Mouse (Mus musculus) forebrain, postnatal 0 days (tissue): Measurements from ENCODE around the gene Rbm47. TPM values are rescaled to one million over a fixed set of nuclear protein-coding genes. Genes with fewer than 3 reads are reported as not detected.

Source experiments
- ATAC-seq: fragments of 200-750 bp; cut with Nextera tagmentation; 2 replicates; pipeline ENCODE4 v1.8.0; 2017; ENCODE audit warnings: mild to moderate bottlenecking, moderate library complexity
- DNase-seq: peaks from one replicate; pipeline ENCODE4 v3.0.0-alpha.2; 2015
- H3K27ac ChIP-seq: fragments of 300-500 bp; sonication (generic); 2 replicates; pipeline ENCODE4 v1.5.1; 2014; ENCODE audit warnings: low read depth, mild to moderate bottlenecking, antibody characterized with exemption, low read length, moderate library complexity, mixed read lengths
- H3K27me3 ChIP-seq: fragments of 300-500 bp; sonication (generic); 2 replicates; pipeline ENCODE4 v1.6.1; 2014; ENCODE audit warnings: mild to moderate bottlenecking, low read length, mixed read lengths; ENCODE audit not compliant: insufficient read depth
- H3K36me3 ChIP-seq: fragments of 300-500 bp; sonication (generic); 2 replicates; pipeline ENCODE4 v1.6.1; 2014; ENCODE audit warnings: mild to moderate bottlenecking, moderate library complexity; ENCODE audit not compliant: insufficient read depth
- H3K4me1 ChIP-seq: fragments of 300-500 bp; sonication (generic); 2 replicates; pipeline ENCODE4 v1.6.1; 2014; ENCODE audit warnings: antibody characterized with exemption; ENCODE audit not compliant: insufficient read depth
- H3K4me2 ChIP-seq: fragments of 300-500 bp; sonication (generic); 2 replicates; pipeline ENCODE4 v1.6.1; 2014; ENCODE audit warnings: low read depth, mild to moderate bottlenecking, moderate library complexity
- H3K4me3 ChIP-seq: fragments of 300-500 bp; sonication (generic); 2 replicates; pipeline ENCODE4 v1.5.1; 2014; ENCODE audit warnings: low read depth, low read length, mixed read lengths
- H3K9ac ChIP-seq: fragments of 300-500 bp; sonication (generic); 2 replicates; pipeline ENCODE4 v1.6.1; 2014; ENCODE audit warnings: mild to moderate bottlenecking
- H3K9me3 ChIP-seq: fragments of 300-500 bp; sonication (generic); 2 replicates; pipeline ENCODE4 v1.6.1; 2016; ENCODE audit warnings: low read length
- CTCF ChIP-seq: sonication (generic); IDR thresholded peaks from 2 replicates; pipeline ENCODE4 v1.5.1; 2016; ENCODE audit warnings: antibody characterized with exemption, control low read depth, low read depth
- WGBS: fragments of 180-500 bp; shearing (Covaris S2); extraction: QIAGEN DNeasy Blood & Tissue Kit; methylation state at CpG from one replicate; pipeline ENCODE4 v1.1.7; 2014; 5-methylcytosine and 5-hydroxymethylcytosine counted together
- polyA plus RNA-seq: library from polyadenylated mRNA; unstranded; fragments of >200 nt; fragmentation: Nextera tagmentation; extraction: Ambion mirVana; gene quantifications from 2 replicates; pipeline ENCODE4 v1.2.1, GENCODE M21; 2015
- total RNA-seq: library from RNA; depleted of rRNA; stranded (reverse); fragments of >200 nt; gene quantifications from 2 replicates; pipeline ENCODE4 v1.2.3, GENCODE M21; 2014; rRNA removed

Gene Rbm47
- total RNA-seq (1.2 and 2.7 TPM in 2 replicates), polyA plus RNA-seq (2.3 and 3.3 TPM in 2 replicates)

- no peaks in the 10 kb centered on the region for H3K36me3 ChIP-seq
- no peak within 1 kb of the TSS for H3K9ac ChIP-seq
- H3K4me1 ChIP-seq, result no peaks in the 10 kb centered on the region
- 89% methylated on average over 2 of the region's 2 CpGs for WGBS
- H3K27ac ChIP-seq, result no peak within 1 kb of the TSS
- H3K27me3 ChIP-seq, result no peaks in the 10 kb centered on the region
- no peak within 1 kb of the TSS for H3K4me3 ChIP-seq
- no peaks in the 10 kb centered on the region for H3K9me3 ChIP-seq
- no peak for DNase-seq
- ATAC-seq, result no peak
- no peak for TF ChIP-seq CTCF
- no peak within 1 kb of the TSS for H3K4me2 ChIP-seq
Measured at GRCm38 (mm10) chr5:66173018-66173417, at the start of gene Rbm47. TSS of gene Rbm47 (minus strand) at chr5:66173118.

- no peaks in the 10 kb centered on the region for H3K36me3 ChIP-seq
- WGBS, result 85% methylated on average over 9 of the region's 9 CpGs
- no peaks in the 10 kb centered on the region for H3K27me3 ChIP-seq
Measured at GRCm38 (mm10) chr5:66220620-66221019, 47.7 kb upstream of the Rbm47 start.

GRCm38 (mm10) chr5:66219692-66220091, 46.8 kb upstream of the Rbm47 start:
- WGBS, result 51% methylated on average over 6 of the region's 6 CpGs

More at GRCm38 (mm10) chr5:66220620-66221019, 47.7 kb upstream of the Rbm47 start:
- no peak overlapping the region for H3K27ac ChIP-seq
- DNase-seq, result no peak
- H3K9me3 ChIP-seq, result no peaks in the 10 kb centered on the region
- H3K4me2 ChIP-seq, result no peak overlapping the region
- no peak for ATAC-seq
- H3K4me3 ChIP-seq, result no peak overlapping the region
- no peak for TF ChIP-seq CTCF
- H3K4me1 ChIP-seq, result 0 out of 2 replicates have a peak, but pooled peaks cover 3% of the 10 kb centered on the region
- no peak overlapping the region for H3K9ac ChIP-seq

GRCm38 (mm10) chr5:66215569-66216277, 42.8 kb upstream of the Rbm47 start:
- Histone ChIP-seq H3K4me1 (0 out of 2 replicates have a peak, but pooled peaks cover 3% of the 10 kb centered on the region), H3K27me3 (no peaks in the 10 kb centered on the region), H3K9ac (no peak overlapping the region), H3K36me3 (no peaks in the 10 kb centered on the region), H3K9me3 (no peaks in the 10 kb centered on the region), H3K4me3 (no peak overlapping the region), H3K4me2 (no peak overlapping the region), H3K27ac (no peak overlapping the region)
- ATAC-seq, result no peak
- DNase-seq, result no peak
- 79% methylated on average over 10 of the region's 10 CpGs for WGBS
- TF ChIP-seq CTCF, result no peak

More at GRCm38 (mm10) chr5:66219692-66220091, 46.8 kb upstream of the Rbm47 start:
- peak; percentile 16 for DNase-seq
- Histone ChIP-seq H3K9me3 (no peaks in the 10 kb centered on the region), H3K36me3 (no peaks in the 10 kb centered on the region), H3K27ac (no peak overlapping the region), H3K27me3 (no peaks in the 10 kb centered on the region), H3K4me3 (no peak overlapping the region), H3K4me2 (no peak overlapping the region), H3K4me1 (0 out of 2 replicates have a peak, but pooled peaks cover 3% of the 10 kb centered on the region), H3K9ac (no peak overlapping the region)
- ATAC-seq, result no peak
- TF ChIP-seq CTCF, result no peak

GRCm38 (mm10) chr5:66214395-66214935, 41.5 kb upstream of the Rbm47 start:
- Histone ChIP-seq H3K9me3 (no peaks in the 10 kb centered on the region), H3K4me3 (no peak overlapping the region), H3K36me3 (no peaks in the 10 kb centered on the region), H3K27ac (no peak overlapping the region), H3K27me3 (no peaks in the 10 kb centered on the region), H3K4me1 (peaks cover 5% of the 10 kb centered on the region; the same call in 1 of the 2 replicates), H3K4me2 (no peak overlapping the region), H3K9ac (no peak overlapping the region)
- DNase-seq, result no peak
- 63% methylated on average over 7 of the region's 7 CpGs for WGBS
- no peak for ATAC-seq
- no peak for TF ChIP-seq CTCF

GRCm38 (mm10) chr5:66209532-66210176, 36.7 kb upstream of the Rbm47 start:
- H3K4me2 ChIP-seq, result no peak overlapping the region
- H3K4me3 ChIP-seq, result no peak overlapping the region
- H3K36me3 ChIP-seq, result no peaks in the 10 kb centered on the region
- H3K4me1 ChIP-seq, result peaks cover 4% of the 10 kb centered on the region; the same call in 1 of the 2 replicates
- DNase-seq, result peak; percentile 67
- no peaks in the 10 kb centered on the region for H3K9me3 ChIP-seq
- no peak overlapping the region for H3K9ac ChIP-seq
- TF ChIP-seq CTCF, result peak; percentile 54
- ATAC-seq, result peak; percentile 87
- H3K27me3 ChIP-seq, result no peaks in the 10 kb centered on the region
- no peak overlapping the region for H3K27ac ChIP-seq
- WGBS, result 76% methylated on average over 5 of the region's 5 CpGs

GRCm38 (mm10) chr5:66204966-66205365, 32.0 kb upstream of the Rbm47 start:
- 88% methylated on average over 4 of the region's 4 CpGs for WGBS
- no peak overlapping the region for H3K4me3 ChIP-seq
- no peak for DNase-seq
- no peak overlapping the region for H3K27ac ChIP-seq
- H3K9ac ChIP-seq, result no peak overlapping the region
- no peaks in the 10 kb centered on the region for H3K27me3 ChIP-seq
- TF ChIP-seq CTCF, result no peak
- peaks cover 4% of the 10 kb centered on the region; the same call in 1 of the 2 replicates for H3K4me1 ChIP-seq
- H3K4me2 ChIP-seq, result no peak overlapping the region
- no peak for ATAC-seq
- no peaks in the 10 kb centered on the region for H3K9me3 ChIP-seq
- H3K36me3 ChIP-seq, result no peaks in the 10 kb centered on the region
